Mouse (Mus musculus): ENCODE results near the gene Crygc. TPM values are rescaled to one million over a fixed set of nuclear protein-coding genes. Genes with fewer than 3 reads are reported as not detected.
"Not testable (repeated sequence)": the region's sequence is repeated elsewhere in the genome, so short reads cannot be mapped to it uniquely, and the experiment has no call there.

Gene Crygc
- total RNA-seq, 2 experiments from 2014 or later, result not detected

DNA sequence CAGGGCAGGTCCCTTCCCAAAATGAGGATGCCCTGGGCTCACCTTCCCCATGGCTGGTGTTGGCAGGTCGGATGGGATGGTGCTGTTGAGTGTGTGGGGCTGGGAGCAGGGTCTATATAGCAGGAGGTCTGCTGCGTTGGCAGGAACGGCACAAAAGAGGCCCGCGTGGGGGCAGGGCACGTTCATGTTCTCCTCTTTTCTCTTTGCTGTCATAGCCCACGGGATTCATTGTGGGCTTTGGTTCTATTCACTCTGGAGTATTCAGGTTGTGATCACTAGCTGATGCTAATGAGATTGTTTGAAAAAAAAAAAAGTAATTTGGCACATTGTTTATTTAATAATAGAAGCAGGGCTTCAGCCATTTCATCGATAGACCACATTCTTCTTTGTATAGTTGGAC lies 10.1 kb downstream of the Crygc start, which contains the start of gene Crygd:
Gene Crygd, minus strand, starts transcription at position 101 of the 400 bp plus-strand sequence.
- no peak for DNase-seq (ENCODE audit: low spot score in 2 of 2)

DNA sequence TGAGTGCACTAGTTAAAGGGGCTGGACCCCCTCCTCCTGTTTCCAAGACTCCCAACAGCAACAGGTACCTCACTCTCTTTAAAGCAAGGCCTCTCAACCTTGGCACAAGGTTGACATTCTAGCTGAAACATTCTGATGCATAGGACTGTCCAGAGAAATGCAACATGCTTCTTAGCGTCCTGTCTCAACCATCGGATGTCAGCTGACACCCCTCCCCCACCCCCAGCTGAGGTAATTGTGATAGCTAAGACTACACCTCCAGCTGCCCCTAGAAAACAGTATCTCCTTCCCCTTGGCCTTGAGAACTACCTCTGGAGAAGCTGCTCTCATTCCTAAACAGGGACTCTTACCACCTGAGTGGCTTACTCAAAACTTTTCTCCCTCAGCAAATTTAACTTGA lies 21.3 kb downstream of the Crygc start:
- no peak for DNase-seq (ENCODE audit: low spot score in 2 of 2)

DNA sequence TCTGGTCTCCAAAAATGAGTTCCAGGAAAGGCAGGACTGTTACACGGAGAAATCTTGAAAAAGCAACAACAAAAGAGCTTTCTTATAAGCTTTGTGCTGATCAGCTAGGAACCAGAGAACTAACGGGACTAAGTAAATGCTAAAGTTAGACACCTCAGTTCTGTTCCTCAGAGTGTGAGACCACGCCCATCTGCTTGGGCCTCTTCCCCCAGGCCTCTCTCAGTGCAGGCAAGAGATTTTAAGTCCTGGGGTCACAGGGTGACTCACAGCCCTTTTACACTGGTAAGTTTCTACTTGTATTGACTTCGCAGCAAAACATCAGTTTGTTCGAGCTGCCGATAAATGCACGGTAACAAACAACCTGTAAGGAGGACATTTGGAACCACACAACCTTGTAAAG lies 21.8 kb downstream of the Crygc start:
- DNase-seq (ENCODE audit: low spot score in 2 of 2), result no peak

DNA sequence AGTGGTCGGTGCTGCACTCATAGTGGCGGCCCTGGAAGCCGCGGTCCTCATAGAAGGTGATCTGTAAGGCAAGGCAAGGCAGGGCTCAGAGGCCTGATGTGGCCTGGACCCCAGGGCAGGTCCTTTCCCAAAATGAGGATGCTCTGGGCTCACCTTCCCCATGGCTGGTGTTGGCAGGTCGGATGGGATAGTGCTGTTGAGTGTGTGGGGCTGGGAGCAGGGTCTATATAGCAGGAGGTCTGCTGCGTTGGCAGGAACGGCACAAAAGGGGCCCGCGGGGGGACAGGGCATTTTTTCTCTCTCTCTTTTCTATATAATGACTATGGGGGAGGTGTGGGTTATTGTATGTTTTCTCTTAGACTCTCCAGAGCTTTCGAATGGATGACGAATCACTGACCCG lies 22.5 kb downstream of the Crygc start, which contains the start of gene Cryge:
Gene Cryge, minus strand, starts transcription at position 198 of the 400 bp plus-strand sequence.
- DNase-seq (ENCODE audit: low spot score in 2 of 2), result not testable (repeated sequence)

DNA sequence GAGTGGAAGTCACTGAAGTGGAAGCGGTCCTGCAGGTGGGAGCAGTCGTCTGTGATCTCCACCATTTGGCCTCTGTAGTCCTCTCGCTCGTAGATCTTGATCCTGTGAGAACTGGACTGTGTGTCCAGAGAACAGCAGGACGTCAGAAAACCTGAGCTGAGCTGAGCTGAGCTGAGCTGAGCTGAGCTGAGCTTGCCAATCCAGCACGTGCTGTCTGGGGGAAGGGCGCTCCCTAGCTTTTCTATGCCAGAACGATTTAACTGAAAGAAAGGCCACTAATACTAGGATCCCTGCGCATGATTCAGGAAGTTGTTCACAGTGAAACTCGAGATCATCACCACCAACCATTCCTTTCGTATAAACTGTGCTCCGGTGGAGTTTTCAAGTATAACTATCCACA lies 24.7 kb downstream of the Crygc start:
- DNase-seq (ENCODE audit: low spot score in 2 of 2), result no peak

DNA sequence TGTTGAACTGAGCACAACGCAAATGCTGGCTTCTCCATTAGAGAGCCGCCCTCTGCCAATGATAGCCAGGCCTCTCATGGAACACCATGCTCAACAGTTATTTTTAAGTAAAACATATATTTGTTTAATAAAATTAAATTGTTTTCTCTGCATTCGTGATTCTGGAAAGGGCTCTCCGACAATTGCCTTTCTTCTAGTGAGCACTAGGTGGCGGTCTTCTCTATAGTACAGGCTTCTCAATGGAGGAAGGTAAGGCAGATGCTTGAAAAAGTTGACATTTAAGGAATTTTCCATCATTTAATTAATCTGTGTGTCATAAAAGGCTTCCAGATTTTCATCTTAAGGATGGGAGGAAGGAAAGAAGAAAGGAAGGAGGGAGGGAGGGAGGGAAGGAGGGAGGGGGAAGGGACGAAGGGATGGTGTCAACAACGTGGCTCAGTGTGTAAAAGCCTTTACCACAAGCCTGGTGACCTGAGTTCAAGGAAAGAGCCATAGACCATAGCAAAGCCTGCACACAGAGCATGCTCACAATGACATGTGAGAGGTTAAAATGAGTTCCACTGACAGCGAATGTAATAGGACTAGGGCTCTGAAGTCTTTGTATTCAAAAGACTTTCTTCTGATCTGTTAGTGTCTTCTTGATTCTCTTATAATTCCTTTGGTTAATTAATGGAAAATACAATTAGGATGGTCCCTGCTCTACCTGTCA lies 26.9 kb downstream of the Crygc start:
- DNase-seq (ENCODE audit: low spot score in 2 of 2), result no peak

DNA sequence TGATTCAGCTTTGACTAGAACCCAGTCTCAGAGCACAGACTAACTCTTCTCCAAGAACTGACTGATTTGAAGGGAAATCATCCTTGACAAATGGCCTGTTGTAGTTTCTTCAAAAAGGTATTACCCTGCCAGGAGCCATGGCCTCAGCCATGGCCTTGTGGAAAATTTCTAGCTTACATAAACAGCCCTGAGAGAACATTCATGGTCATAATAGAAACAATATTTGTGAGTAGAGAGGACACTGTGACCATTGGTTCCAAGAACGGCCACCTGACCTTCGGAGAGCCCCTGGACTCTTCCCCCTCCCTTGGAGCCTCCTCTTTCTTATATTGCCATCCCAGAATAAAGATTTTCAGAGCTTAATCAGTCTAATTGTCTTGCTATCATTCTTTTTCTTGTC lies 30.1 kb downstream of the Crygc start:
- DNase-seq (ENCODE audit: low spot score in 2 of 2), result no peak

GRCm38 (mm10) chr1:65041837-65042236 lies 31.7 kb downstream of the Crygc start:
- DNase-seq (ENCODE audit: low spot score in 2 of 2), result no peak

- peak in 1 of 2 experiments; percentile 37 for DNase-seq (ENCODE audit: low spot score in 2 of 2)
Observed at GRCm38 (mm10) chr1:65040806-65041205, 32.7 kb downstream of the Crygc start.

GRCm38 (mm10) chr1:65039679-65040078 lies 33.8 kb downstream of the Crygc start:
- no peak for DNase-seq (ENCODE audit: low spot score in 2 of 2)

DNA sequence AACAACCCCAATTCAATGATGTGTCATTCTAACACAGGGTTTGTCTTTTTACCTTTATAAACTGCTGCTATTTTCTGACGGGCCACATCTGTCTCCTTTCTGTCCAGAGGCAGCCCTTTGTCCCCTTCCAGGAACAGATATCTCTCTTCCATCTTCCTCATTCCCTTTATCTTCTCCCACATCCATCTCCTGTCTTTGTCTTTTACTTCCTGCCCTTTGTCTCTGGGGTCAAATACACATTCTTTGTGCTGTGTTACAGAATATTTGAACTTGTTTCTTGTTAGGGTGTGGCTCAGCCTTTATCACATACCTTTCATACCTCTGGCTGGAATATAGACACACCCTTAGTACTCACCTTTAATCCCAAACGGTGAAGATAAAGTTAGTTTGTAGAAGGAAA lies 35.9 kb downstream of the Crygc start:
- DNase-seq (ENCODE audit: low spot score in 2 of 2), result no peak

GRCm38 (mm10) chr1:65035513-65035912 lies 38.0 kb downstream of the Crygc start:
- no peak for DNase-seq (ENCODE audit: low spot score in 2 of 2)

- no peak for DNase-seq (ENCODE audit: low spot score in 2 of 2)
Observed at GRCm38 (mm10) chr1:65032641-65033040, 40.8 kb downstream of the Crygc start, which contains the start of gene Akr1cl. Gene Akr1cl, minus strand, starts transcription at chr1:65032759.

GRCm38 (mm10) chr1:65028206-65028605 lies 45.3 kb downstream of the Crygc start:
- no peak for DNase-seq (ENCODE audit: low spot score in 2 of 2)

Other genes with a start within 250 kb of the Crygc start
- gene Plekhm3, start 116.9 kb downstream of the Crygc start, total RNA-seq (2021), result 10 to 100 TPM; 27.0 to 29.2 TPM
- gene Akr1cl, start 40.9 kb downstream of the Crygc start, total RNA-seq (2021), result 100 to 1,000 TPM; 902 to 972 TPM
- gene Cryge, start 22.5 kb downstream of the Crygc start, total RNA-seq (2021), result under 1 TPM in 1 of 2 experiments, not detected in 1; 0.50 TPM
- not detected for gene Crygd, start 10.2 kb downstream of the Crygc start, total RNA-seq (2021)
- not detected for gene Crygb, start 8.6 kb upstream of the Crygc start, total RNA-seq (2021)
- gene Cryga, start 29.7 kb upstream of the Crygc start, total RNA-seq (2021), result not detected
- not detected for gene Gm28845, start 45.9 kb upstream of the Crygc start, total RNA-seq (2021)
- gene D630023F18Rik, start 49.5 kb upstream of the Crygc start, total RNA-seq (2021), result 1 to 10 TPM in 1 of 2 experiments, not detected in 1; 1.2 TPM
- gene Idh1, start 112.8 kb upstream of the Crygc start, total RNA-seq (2021), result 100 to 1,000 TPM; 373 to 385 TPM
- gene Pikfyve, start 113.0 kb upstream of the Crygc start, total RNA-seq (2021), result 10 to 100 TPM; 34.6 to 36.0 TPM
- not detected for gene Pth2r, start 208.4 kb upstream of the Crygc start, total RNA-seq (2021)